Mouse (Mus musculus) WW6 (cell line): ENCODE results near the gene R3hdm4.

ENCODE experiments used
- DNase-seq: peaks from one replicate; pipeline ENCODE4 v3.0.0-alpha.2; 2013; ENCODE audit warnings: low read depth, low spot score

Gene R3hdm4

GRCm38 (mm10) chr10:79924998-79925784 is 4.2 kb upstream of the R3hdm4 start:
- DNase-seq, result peak; percentile 72

- no peak for DNase-seq
These were observed 564 bp upstream of the R3hdm4 start for GRCm38 (mm10) chr10:79921572-79921971.

GRCm38 (mm10) chr10:79920056-79920890 is 735 bp downstream of the R3hdm4 start:
- no peak for DNase-seq

GRCm38 (mm10) chr10:79919251-79919849 is 1.7 kb downstream of the R3hdm4 start:
- DNase-seq, result no peak

DNA sequence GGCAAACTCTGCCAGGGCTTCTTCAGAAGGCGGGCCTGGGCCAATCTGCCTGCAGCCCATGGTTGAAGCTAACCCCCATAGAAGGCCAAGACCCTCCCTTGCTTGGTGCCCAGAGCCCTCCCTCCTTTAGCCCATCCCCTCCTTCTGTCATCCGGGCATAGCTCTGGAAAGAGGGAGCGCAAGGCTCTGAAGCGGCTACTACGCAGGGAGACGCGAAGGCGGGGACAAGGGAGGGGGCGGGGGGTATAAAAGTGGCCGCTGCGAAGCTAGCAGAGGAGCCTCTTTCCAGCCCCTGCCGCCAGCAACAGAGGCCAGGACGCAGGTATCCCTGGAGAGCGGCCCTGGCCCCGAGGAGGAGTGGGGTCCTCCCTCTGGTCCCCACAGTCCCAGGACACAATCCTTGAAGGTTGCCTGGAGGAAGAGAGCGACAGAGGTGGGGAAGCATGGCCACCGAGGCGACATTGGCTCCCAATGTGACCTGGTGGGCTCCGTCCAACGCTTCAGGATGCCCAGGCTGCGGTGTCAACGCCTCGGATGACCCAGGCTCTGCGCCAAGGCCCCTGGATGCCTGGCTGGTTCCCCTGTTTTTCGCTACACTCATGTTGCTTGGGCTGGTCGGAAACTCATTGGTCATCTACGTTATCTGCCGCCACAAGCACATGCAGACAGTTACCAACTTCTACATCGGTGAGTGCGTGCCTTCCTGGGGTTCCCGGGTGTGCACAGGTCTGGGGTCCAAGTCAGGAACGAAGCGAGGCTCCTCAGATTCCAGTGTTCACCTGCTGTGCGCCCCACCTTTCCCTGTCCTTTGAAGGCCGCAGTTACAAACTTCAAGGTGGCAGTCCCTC is 2.6 kb downstream of the R3hdm4 start:
- DNase-seq, result no peak

- DNase-seq, result no peak
These were observed 3.4 kb downstream of the R3hdm4 start for GRCm38 (mm10) chr10:79917532-79918100.

- DNase-seq, result no peak
These were observed 4.0 kb downstream of the R3hdm4 start, which contains the start of gene Kiss1r for GRCm38 (mm10) chr10:79916808-79917531. TSS of gene Kiss1r (plus strand) at chr10:79916971.

- no peak for DNase-seq
These were observed 4.9 kb downstream of the R3hdm4 start for GRCm38 (mm10) chr10:79916081-79916480.

GRCm38 (mm10) chr10:79914948-79915596 is 5.9 kb downstream of the R3hdm4 start:
- DNase-seq, result no peak

DNA sequence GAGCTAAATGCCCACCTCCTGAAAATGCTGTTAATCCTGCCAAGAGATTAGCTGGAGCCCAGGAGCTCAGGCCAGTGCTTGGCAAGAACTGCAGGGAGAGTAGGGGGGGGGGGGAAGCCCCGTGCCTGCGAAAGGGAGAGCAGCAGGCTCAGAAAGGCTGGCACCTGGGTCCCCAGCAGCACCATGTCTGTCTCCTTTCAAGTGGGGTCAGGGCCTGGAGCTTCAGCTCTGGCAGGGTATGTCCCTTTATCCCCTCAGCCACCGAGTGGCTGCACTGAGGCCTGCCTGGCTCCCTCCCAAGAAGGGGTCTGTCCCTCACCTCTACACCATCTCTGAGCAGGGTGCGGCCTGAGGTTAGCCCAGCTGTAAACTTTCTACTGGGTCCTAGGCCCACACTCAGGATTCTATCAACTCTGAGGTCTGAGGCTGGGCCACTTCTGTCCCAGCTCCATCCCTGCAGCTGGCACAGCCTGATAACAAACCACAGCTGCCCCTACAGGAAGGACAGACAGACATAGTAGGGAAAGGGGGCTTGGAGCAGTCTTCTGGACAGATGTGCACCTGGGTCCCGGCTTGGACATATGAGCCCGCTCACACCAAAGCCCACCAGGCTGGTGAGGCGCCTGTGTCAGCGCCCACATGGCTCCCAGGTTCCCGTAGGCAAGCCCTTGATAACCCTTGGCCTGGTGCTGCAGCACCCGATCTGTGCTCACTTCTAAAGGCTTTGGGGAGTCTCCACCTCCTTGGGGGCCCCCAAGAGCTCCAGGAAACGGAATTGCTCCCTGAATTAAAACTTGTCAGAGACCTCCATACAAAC is 6.7 kb downstream of the R3hdm4 start:
- DNase-seq, result no peak

GRCm38 (mm10) chr10:79912412-79912811 is 8.6 kb downstream of the R3hdm4 start:
- no peak for DNase-seq

- no peak for DNase-seq
These were observed 10.5 kb downstream of the R3hdm4 start, which contains the start of gene Gm26602 for GRCm38 (mm10) chr10:79910556-79910955. TSS of gene Gm26602 (plus strand) at chr10:79910856.

GRCm38 (mm10) chr10:79909092-79909922 is 11.7 kb downstream of the R3hdm4 start:
- no peak for DNase-seq

DNA sequence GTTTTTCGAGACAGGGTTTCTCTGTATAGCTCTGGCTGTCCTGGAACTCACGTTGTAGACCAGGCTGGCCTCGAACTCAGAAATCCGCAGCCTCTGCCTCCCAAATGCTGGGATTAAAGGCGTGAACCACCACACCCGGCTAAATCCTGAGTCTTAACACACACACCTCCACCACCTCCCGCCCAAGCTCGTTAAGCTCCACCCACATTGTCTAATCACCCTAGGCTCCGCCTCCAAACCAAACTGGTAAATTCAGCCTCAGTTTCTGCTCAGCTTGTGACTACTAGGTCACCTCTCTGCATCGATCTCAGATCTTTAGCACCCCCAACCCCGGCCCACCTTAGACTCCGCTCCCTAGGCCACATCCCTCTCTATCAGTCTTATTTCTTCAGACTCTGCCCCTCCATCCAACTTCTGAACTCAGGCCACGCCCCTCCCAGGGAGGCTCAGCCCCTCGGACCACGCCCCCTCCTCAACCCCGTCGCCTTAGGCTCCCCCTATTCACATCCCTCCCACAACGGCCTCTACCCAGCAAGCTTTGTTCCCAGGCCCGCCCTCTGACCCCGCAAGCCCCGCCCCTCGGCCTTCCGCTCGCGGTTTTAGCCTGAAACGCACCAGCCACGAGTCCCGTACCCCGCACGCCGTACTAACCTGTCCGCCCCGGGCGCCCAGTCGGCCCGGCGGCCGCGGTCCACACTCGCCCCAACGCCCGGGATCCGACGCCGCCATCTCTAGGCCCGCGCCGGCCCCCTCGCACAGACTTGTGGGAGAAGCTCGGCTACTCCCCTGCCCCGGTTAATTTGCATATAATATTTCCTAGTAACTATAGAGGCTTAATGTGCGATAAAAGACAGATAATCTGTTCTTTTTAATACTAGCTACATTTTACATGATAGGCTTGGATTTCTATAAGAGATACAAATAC is 12.6 kb downstream of the R3hdm4 start, which contains the start of gene Med16:
Med16 (minus strand) TSS at position 757 of the 925 bp plus-strand sequence.
- DNase-seq, result peak; percentile 88

- DNase-seq, result no peak
These were observed 13.6 kb downstream of the R3hdm4 start for GRCm38 (mm10) chr10:79907415-79907814.

DNA sequence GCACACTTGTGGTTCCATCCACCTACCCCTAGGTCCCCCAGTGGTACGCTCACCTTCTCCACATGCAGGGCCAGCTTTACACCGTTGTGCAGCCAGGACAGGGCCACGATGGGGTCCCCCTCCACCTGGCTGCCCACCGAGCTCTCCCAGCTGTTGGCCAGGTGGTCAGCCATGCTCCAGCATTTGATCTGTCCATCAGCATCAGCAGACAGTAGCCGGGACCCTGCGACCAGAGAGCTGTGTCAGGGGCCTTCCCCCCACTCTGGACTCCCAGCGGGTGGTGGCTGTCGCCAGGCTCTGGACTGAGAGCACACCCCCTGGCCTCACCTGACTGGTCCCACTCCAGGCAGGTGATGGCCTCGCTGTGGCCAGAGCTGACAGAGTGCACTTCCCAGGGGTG is 14.3 kb downstream of the R3hdm4 start:
- DNase-seq, result no peak

- no peak for DNase-seq
These were observed 20.0 kb downstream of the R3hdm4 start for GRCm38 (mm10) chr10:79900951-79901410.
